Mouse (Mus musculus) layer of hippocampus, postnatal 10 days (tissue): ENCODE results near the gene Epb41. TPM values are rescaled to one million over a fixed set of nuclear protein-coding genes. Genes with fewer than 3 reads are reported as not detected.

Experiments
- DNase-seq, 2 experiments: peaks; one replicate each; pipeline ENCODE4 v3.0.0; 2021; ENCODE audit warnings: low spot score in 2 of 2
- total RNA-seq, 2 experiments: library from RNA; stranded (reverse); gene quantifications; 2 replicates each; pipeline ENCODE4 v1.2.3; 2021

Gene Epb41
- total RNA-seq, 2 experiments from 2014 or later, result 30.2 to 33.7 TPM

DNA sequence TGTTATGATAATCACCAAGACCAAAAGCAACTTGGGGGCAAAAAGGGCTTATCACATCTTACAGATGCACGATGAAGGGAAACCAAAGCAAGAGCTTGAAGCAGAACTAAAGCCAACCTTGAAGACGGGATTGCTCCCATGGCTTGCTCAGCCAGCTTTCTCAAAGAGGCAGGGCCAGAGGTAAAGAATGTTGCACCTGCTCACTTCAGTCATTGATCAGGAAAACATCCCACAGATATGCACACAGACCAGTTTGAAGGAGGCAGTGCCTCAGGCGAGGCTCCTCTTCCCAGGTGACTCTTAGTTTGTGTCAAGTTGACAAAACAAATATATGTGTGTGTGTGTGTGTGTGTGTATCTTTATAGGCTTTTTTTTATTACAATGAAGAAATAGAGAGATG, 59.7 kb downstream of the Epb41 start:
- no peak for DNase-seq

DNA sequence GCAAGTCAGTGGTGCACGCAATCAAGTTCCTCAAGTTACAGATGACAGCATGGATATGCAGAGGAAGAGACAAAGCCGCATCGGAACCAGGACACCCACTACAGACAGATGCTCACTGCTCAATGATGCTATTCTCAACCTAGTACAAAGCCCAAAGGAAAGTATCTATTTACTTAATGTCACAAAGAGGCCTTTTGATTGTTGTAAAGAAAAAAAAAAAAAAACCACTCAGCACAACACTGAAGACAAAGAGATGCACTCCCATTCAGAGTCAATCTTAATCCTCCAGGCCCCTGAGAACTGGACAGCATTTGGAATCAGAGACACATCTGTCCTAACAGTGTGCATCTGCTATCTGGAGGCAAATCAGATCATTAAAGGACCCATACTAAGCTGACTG, 63.5 kb downstream of the Epb41 start:
- no peak for DNase-seq

GRCm38 (mm10) chr4:132010416-132010815, 64.7 kb downstream of the Epb41 start:
- DNase-seq, result no peak

- no peak for DNase-seq
These were observed 66.9 kb downstream of the Epb41 start for GRCm38 (mm10) chr4:132008191-132008590.

DNA sequence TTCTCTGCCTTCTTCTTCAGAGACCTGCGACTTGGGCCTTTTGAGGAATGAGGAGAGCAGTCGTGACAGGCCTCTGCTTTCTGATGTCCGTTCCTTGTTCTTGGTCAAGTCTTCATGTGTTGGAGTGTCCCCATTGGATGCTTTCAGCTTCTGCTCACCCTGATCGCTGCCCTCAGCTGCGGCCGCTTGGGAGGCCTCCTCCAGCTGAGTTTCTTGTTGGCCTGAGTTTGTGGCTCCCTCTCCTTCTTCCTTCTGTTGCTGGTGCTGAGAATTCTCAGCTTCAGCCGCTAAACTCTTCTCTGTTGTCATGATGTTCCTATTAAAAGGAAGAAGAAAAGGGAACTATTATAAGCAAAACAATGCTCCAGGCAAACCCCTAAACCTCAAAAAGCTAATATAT, 68.0 kb downstream of the Epb41 start:
- no peak for DNase-seq

- DNase-seq, result no peak
These were observed 76.5 kb downstream of the Epb41 start for GRCm38 (mm10) chr4:131998641-131999040.

- no peak for DNase-seq
These were observed 77.6 kb downstream of the Epb41 start for GRCm38 (mm10) chr4:131997476-131997875.

GRCm38 (mm10) chr4:131996985-131997384, 78.1 kb downstream of the Epb41 start:
- DNase-seq, result no peak

DNA sequence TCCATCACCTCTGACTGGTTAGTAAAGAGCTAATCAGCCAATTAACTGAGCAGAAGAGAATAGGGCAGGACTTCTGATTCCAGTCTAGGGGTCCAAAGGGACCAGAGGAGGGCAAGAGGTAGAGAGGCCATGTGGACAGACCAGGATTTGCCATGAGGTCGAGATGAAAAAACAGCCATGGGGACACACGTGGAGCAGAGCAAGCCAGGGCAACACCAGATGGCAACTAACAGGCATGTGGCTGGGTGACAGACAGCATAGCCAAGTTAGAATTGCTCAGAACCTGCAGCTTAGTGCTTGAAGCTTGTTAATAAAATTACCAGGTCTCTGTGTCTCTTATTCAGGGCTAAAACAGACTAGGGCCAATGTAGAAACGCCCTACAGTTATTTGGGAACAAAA, 81.3 kb downstream of the Epb41 start:
- peak in 1 of 2 experiments; percentile 22 for DNase-seq

DNA sequence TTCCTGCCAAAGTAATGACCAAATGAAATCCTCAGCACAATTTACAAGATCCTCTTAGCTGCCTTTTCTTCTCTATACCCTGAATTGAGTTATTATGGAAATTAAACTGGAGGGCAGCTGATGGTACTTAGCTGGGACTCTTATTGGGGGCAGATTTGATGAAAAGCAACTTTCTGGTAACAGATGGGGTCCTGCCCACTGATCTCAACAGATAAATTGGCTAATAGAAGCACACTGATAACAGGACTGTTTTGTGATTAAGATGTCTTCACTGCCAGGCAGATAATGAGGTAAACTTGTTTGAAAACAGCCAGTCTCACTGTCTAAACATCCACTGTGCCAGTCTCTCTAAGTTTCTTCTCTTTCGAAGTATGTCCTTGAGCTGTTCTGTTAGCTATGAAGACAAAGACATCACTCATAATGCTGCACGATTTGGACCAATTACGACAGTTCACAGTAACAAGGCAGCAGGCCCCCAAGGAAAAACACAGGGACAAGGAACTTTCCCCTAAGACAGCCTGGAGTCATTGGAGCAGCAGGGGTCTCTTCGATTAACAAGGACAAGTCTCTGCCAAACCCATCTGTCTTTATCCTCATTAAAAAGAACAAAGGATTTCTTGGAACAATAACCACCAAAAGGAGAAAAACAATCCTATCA, 92.1 kb downstream of the Epb41 start:
- no peak for DNase-seq

- DNase-seq, result no peak
These were observed 93.4 kb downstream of the Epb41 start for GRCm38 (mm10) chr4:131981755-131982154.

DNA sequence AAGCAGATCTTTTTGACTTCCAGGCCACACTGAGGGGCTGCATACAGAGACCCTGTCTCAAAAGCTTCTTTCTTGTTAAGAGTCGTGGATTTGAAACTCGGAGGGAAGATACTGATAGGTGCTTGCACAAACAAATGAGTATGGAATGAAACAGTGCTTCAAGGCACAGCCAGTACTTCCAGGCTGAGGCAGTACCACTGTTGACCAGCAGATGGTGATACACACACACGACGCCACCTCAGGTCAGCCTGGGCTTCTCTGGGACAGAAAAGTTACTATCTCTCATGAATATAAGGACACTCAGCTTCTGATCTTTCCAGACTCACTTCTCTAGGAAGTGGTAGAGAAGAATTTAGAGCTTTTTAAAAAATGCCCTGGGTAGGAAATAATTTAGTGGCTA, 97.9 kb downstream of the Epb41 start:
- peak; percentile 87 to 89 for DNase-seq

DNA sequence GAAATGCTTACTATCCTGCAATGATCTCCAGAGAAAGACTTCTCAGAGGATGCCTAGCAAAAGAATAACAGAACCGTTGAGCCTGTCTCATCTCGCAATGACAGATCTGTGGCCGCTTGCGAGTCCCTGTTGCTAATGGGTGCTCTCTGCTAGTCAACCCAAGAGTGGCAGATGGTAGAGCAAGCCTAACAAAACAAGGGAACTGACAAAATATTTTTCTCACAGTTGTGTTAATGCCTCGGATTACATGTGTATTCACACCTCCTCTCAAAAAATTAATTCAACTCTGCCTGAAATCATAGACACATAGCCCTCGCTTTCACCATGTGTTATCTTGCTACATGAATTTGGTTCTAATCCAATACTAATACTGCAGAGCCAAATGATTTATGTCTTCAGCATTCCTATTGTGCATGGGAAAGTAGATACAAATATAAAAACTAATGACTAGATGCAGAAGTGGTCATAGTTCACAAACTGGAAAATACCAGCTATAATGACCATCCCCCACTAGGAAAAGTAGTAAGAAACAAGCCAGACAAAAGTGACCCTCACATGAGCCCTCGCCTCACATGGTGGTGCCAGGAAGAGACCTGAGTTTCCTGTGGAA, 104.8 kb downstream of the Epb41 start:
- peak in 1 of 2 experiments; percentile 15 for DNase-seq

DNA sequence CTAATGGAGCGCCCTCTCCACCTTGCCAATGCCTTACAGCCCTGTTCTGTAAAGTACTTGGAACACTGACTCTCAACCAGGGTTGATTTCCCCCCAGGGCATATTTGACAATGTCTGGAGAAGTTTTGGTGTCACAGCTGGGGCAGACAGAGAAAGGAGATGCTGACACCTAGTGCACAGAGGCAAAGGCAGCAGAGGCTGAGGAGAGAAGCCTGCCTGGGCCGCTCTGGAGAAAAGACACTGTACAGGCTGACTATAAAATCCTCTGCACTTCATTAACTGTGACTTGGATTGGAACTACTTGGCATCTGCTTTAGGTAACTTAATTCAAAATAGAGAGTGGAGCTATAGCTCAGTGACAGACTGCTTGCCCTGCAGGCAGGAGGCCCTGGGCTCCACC, 106.2 kb downstream of the Epb41 start:
- peak in 1 of 2 experiments; percentile 22 for DNase-seq

DNA sequence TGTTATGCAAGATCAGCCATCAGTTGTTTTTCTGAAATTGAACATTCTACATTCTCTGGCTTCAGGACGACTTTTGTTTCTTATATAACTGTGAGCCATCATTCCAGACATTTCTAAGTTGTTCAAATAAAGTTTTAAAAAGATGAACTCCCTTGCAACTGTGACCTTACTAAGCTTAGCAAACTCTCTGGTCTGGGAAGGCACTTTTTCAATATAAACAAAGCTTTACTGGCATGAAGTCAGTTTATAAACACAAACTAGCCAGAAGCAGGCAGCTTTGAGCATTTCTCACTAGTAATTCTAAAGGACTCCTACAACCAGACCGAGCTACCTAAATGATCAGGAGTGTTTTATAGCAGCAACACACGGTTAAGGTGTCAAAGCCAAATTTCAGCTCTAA, 118.0 kb downstream of the Epb41 start:
- no peak for DNase-seq

DNA sequence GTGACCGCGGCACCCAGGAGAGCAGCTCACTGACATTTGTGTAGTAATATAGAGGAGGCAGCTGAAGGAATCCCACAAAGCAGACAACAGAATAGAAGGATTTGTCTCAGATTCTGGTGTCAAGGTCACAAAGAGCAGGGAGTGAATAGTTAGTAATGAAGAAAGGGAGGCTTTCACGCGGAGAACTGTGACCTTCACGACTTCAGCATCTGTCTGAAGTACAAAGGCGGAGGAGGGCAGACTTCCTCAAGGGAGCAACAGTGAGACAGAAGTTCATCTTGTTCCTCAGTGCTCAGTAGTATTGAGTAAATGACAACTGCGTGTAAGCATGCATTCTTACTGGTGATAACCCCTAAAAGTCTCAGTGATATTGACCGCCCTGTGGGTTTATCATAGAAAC, 124.5 kb downstream of the Epb41 start:
- DNase-seq, result no peak

GRCm38 (mm10) chr4:131949903-131950302, 125.2 kb downstream of the Epb41 start:
- no peak for DNase-seq

GRCm38 (mm10) chr4:131947848-131948247, 127.3 kb downstream of the Epb41 start:
- DNase-seq, result no peak

GRCm38 (mm10) chr4:131940846-131941245, 134.3 kb downstream of the Epb41 start:
- DNase-seq, result no peak

DNA sequence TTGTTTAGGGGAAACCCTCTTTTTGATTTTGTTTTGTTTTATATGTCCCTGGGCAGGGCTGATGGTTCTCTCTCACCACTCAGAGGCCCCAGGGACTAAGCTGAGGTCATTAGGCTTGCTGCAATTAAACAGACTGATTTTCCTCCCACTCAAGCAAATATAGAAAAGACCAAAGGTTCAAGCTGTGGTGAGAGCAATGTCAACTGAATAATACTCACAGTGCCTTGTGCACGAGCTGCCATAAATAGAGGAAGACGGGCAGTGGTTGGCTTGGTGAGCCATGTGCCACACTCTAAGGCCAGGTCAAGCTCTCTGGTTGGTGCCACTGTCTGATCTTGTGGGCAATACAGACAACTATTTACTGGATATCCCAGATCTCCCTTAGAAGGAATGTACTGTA, 135.7 kb downstream of the Epb41 start:
- DNase-seq, result no peak

- DNase-seq, result no peak
These were observed 146.0 kb downstream of the Epb41 start for GRCm38 (mm10) chr4:131929146-131929545.

- DNase-seq, result no peak
These were observed 150.9 kb downstream of the Epb41 start for GRCm38 (mm10) chr4:131924096-131924810.

DNA sequence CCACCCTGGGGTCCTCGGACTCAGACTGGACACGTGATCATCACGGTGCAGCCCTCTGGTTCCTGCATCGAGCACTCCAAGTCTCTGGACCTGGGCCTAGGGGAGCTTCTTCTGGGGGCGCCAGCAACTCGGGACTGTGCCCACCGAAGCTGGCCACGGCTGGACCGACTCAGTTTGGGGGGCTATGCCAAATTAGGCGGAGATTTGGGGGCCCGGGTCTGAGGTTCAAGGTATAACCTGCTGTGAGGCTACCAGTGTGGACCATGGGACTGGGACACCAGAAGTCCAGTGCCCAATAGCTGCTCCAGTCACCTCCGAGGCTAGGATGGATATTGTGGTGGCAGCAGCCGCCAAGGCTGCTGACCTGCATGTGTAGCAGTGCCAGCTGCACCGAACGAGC, 152.7 kb downstream of the Epb41 start:
- no peak for DNase-seq
